In genomic region chr6:112756866-112757265, GRCm38 (mm10) we compare ENCODE assay signal across 25 mouse cellular contexts.
DNase-seq lines count a peak whose midpoint lies in the region; ATAC-seq lines count a peak whose summit lies in the region.
"Had no signal": no experiment of that assay in that cellular context is flagged by ENCODE, and none has a peak within 500 bp of the region (broad histone marks: within the 10 kb centered on the region; RNA-seq: fewer than 3 reads in every experiment).

No protein-coding gene starts in this region.

- no peak overlapping the region for H3K4me2 ChIP-seq in midbrain, embryonic 13.5 days (replicated peaks)
- H3K4me2 ChIP-seq in midbrain, embryonic 11.5 days = no peak overlapping the region
- no peak overlapping the region for H3K4me2 ChIP-seq in limb, embryonic 15.5 days
- H3K4me2 ChIP-seq: heart, embryonic 12.5 days; limb, embryonic 12.5 days; liver, embryonic 12.5 days had no signal

- H3K4me3 ChIP-seq in midbrain, embryonic 13.5 days (replicated peaks) = no peak overlapping the region
- no peak overlapping the region for H3K4me3 ChIP-seq in midbrain, embryonic 11.5 days (ENCODE audit: low read depth, low read length)
- H3K4me3 ChIP-seq in limb, embryonic 15.5 days = no peak overlapping the region
- H3K4me3 ChIP-seq: heart, embryonic 12.5 days; hindbrain, embryonic 10.5 days; limb, embryonic 12.5 days; liver, embryonic 12.5 days had no signal

- WGBS in midbrain, embryonic 13.5 days = 81% methylated on average over 4 of the region's 4 CpGs
- 75% methylated on average over 4 of the region's 4 CpGs for WGBS in midbrain, embryonic 11.5 days
- 40% methylated on average over 4 of the region's 4 CpGs for WGBS in limb, embryonic 15.5 days

- H3K9ac ChIP-seq in midbrain, embryonic 13.5 days (replicated peaks) = no peak overlapping the region
- no peak overlapping the region for H3K9ac ChIP-seq in midbrain, embryonic 11.5 days (ENCODE audit: low read length)
- H3K9ac ChIP-seq in limb, embryonic 15.5 days = no peak overlapping the region
- H3K9ac ChIP-seq: heart, embryonic 12.5 days; limb, embryonic 12.5 days; liver, embryonic 12.5 days had no signal

- peak; percentile 28; the same call in 1 of the 2 replicates for ATAC-seq in frontal cortex, adult (ENCODE audit: low TSS enrichment)
- ATAC-seq in midbrain, embryonic 13.5 days = no peak
- no peak for ATAC-seq in midbrain, embryonic 11.5 days (ENCODE audit: low FRiP score)
- ATAC-seq in limb, embryonic 15.5 days (ENCODE audit: insufficient number of reproducible peaks, low FRiP score, low TSS enrichment, low read depth) = no peak
- ATAC-seq: CD4-positive, CD25-positive, alpha-beta regulatory T cell, adult 4 months; intestine, postnatal 0 days; liver, embryonic 12.5 days had no signal

- no peak for DNase-seq in frontal cortex, postnatal 10 days (ENCODE audit: low spot score in 2 of 2)
- no peak for DNase-seq in midbrain, embryonic 11.5 days (ENCODE audit: low spot score, missing footprints)
- DNase-seq in R1 (ENCODE audit: low read depth, low spot score) = peak; percentile 92
- no peak for DNase-seq in left cerebral cortex, adult 18-20 months (ENCODE audit: low spot score in 2 of 2)
- DNase-seq: adrenal gland, postnatal 14 days; cerebellum, adult 2 months; cerebellum, postnatal 36 days; embryo, embryonic 11 days; gastrocnemius, postnatal 10 days; heart, adult 11 months; heart, postnatal 10 days; layer of hippocampus, adult 9-11 months; lung, adult 18-20 months; lung, postnatal 10 days; right cerebral cortex, postnatal 25 days; spleen, adult 18-20 months had no signal

- peaks cover 79% of the 10 kb centered on the region for H3K36me3 ChIP-seq in midbrain, embryonic 13.5 days
- peaks cover 29% of the 10 kb centered on the region for H3K36me3 ChIP-seq in midbrain, embryonic 11.5 days (ENCODE audit: control insufficient read depth, insufficient read depth, low read length)
- H3K36me3 ChIP-seq in limb, embryonic 15.5 days = no peaks in the 10 kb centered on the region
- H3K36me3 ChIP-seq: heart, embryonic 12.5 days; limb, embryonic 12.5 days; liver, embryonic 12.5 days had no signal

- H3K27me3 ChIP-seq in midbrain, embryonic 13.5 days = no peaks in the 10 kb centered on the region
- no peaks in the 10 kb centered on the region for H3K27me3 ChIP-seq in midbrain, embryonic 11.5 days (ENCODE audit: control insufficient read depth, insufficient read depth, low read length)
- no peaks in the 10 kb centered on the region for H3K27me3 ChIP-seq in limb, embryonic 15.5 days
- H3K27me3 ChIP-seq: heart, embryonic 12.5 days; limb, embryonic 12.5 days; liver, embryonic 12.5 days had no signal

- H3K4me1 ChIP-seq in midbrain, embryonic 13.5 days (replicated peaks) = 0 out of 2 replicates have a peak, but pooled peaks cover 7% of the 10 kb centered on the region
- no peaks in the 10 kb centered on the region for H3K4me1 ChIP-seq in midbrain, embryonic 11.5 days (ENCODE audit: control insufficient read depth, insufficient read depth, low read length)
- H3K4me1 ChIP-seq in limb, embryonic 15.5 days = peaks cover 11% of the 10 kb centered on the region
- H3K4me1 ChIP-seq: heart, embryonic 12.5 days; liver, embryonic 12.5 days had no signal

- H3K27ac ChIP-seq in midbrain, embryonic 13.5 days = 0 out of 2 replicates have a peak overlapping the region, but pooled peaks have one; percentile 9
- H3K27ac ChIP-seq in midbrain, embryonic 11.5 days (ENCODE audit: low read depth, low read length) = no peak overlapping the region
- H3K27ac ChIP-seq in limb, embryonic 15.5 days = 0 out of 2 replicates have a peak overlapping the region, but pooled peaks have one; percentile 27
- H3K27ac ChIP-seq: hindbrain, embryonic 10.5 days; liver, embryonic 12.5 days had no signal

- H3K9me3 ChIP-seq in midbrain, embryonic 13.5 days = no peaks in the 10 kb centered on the region
- H3K9me3 ChIP-seq in midbrain, embryonic 11.5 days (ENCODE audit: control insufficient read depth, low read length) = no peaks in the 10 kb centered on the region
- no peaks in the 10 kb centered on the region for H3K9me3 ChIP-seq in limb, embryonic 15.5 days
- H3K9me3 ChIP-seq: heart, embryonic 12.5 days; hindbrain, embryonic 10.5 days; limb, embryonic 12.5 days; liver, embryonic 12.5 days had no signal
